Mouse (Mus musculus) forebrain, embryonic 16.5 days (tissue): ENCODE results near the gene Eid1. TPM values are rescaled to one million over a fixed set of nuclear protein-coding genes. Genes with fewer than 3 reads are reported as not detected.
A peak's percentile ranks its signal among the peaks of the same experiment; 100 is the strongest.

Experiments used
- ATAC-seq: fragments of 200-750 bp; cut with Nextera tagmentation; 2 replicates; pipeline ENCODE4 v1.8.0; 2017; ENCODE audit warnings: mild to moderate bottlenecking, moderate library complexity
- H3K27ac ChIP-seq: fragments of 300-500 bp; sonication (generic); 2 replicates; pipeline ENCODE4 v1.5.1; 2014; ENCODE audit warnings: low read length, control low read depth
- H3K27me3 ChIP-seq: fragments of 300-500 bp; sonication (generic); replicated peaks from 2 replicates; pipeline ENCODE4 v1.6.1; 2014; ENCODE audit warnings: low read length; ENCODE audit not compliant: control insufficient read depth, insufficient read depth
- H3K36me3 ChIP-seq: fragments of 300-500 bp; sonication (generic); 2 replicates; pipeline ENCODE4 v1.6.1; 2014; ENCODE audit not compliant: control insufficient read depth, insufficient read depth
- H3K4me1 ChIP-seq: fragments of 300-500 bp; sonication (generic); replicated peaks from 2 replicates; pipeline ENCODE4 v1.6.1; 2014; ENCODE audit warnings: low read length; ENCODE audit not compliant: control insufficient read depth, insufficient read depth
- H3K4me2 ChIP-seq: fragments of 300-500 bp; sonication (generic); 2 replicates; pipeline ENCODE4 v1.6.1; 2014; ENCODE audit warnings: mild to moderate bottlenecking, low read length, control low read depth
- H3K4me3 ChIP-seq: fragments of 300-500 bp; sonication (generic); replicated peaks from 2 replicates; pipeline ENCODE4 v1.5.1; 2014; ENCODE audit warnings: mild to moderate bottlenecking, low read length, control low read depth
- H3K9ac ChIP-seq: fragments of 300-500 bp; sonication (generic); replicated peaks from 2 replicates; pipeline ENCODE4 v1.6.1; 2014; ENCODE audit warnings: low read depth, low read length, control low read depth
- H3K9me3 ChIP-seq: fragments of 300-500 bp; sonication (generic); 2 replicates; pipeline ENCODE4 v1.6.1; 2016; ENCODE audit warnings: low read length; ENCODE audit not compliant: control insufficient read depth
- WGBS: fragments of 180-500 bp; shearing (Covaris S2); extraction: QIAGEN DNeasy Blood & Tissue Kit; methylation state at CpG from one replicate; pipeline ENCODE4 v1.1.7; 2014; 5-methylcytosine and 5-hydroxymethylcytosine counted together
- polyA plus RNA-seq: library from polyadenylated mRNA; unstranded; fragments of >200 nt; fragmentation: Nextera tagmentation; extraction: Ambion mirVana; gene quantifications from 2 replicates; pipeline ENCODE4 v1.2.1, GENCODE M21; 2015

Gene Eid1
- polyA plus RNA-seq, 1 experiment from 2014 or later: 317 TPM

DNA sequence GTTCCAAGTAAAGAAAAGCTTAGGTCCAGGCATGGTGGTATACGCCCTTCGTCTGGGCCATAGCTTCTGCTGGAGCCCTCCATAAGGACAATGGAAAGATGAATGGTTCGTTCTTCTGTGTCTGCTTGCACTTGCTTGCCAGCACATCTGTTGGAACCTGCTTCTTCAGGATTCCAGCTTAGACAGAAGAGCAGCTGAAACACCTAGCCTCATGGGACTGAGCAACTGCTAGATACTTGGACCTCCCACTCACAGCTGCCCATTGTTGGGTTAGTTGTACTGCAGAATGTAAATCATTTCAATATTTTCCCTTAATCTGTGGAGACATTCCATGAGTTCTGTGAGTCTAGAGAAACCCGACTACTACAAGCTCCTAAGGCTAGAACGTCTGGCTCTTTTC lies 22.9 kb upstream of the Eid1 start:
- Histone ChIP-seq H3K9ac (no peak overlapping the region), H3K27me3 (no peaks in the 10 kb centered on the region), H3K36me3 (no peaks in the 10 kb centered on the region), H3K4me3 (no peak overlapping the region), H3K4me2 (no peak overlapping the region), H3K4me1 (peaks cover 2% of the 10 kb centered on the region), H3K27ac (no peak overlapping the region), H3K9me3 (no peaks in the 10 kb centered on the region)
- no peak for ATAC-seq
- 91% methylated on average over 5 of the region's 5 CpGs for WGBS

DNA sequence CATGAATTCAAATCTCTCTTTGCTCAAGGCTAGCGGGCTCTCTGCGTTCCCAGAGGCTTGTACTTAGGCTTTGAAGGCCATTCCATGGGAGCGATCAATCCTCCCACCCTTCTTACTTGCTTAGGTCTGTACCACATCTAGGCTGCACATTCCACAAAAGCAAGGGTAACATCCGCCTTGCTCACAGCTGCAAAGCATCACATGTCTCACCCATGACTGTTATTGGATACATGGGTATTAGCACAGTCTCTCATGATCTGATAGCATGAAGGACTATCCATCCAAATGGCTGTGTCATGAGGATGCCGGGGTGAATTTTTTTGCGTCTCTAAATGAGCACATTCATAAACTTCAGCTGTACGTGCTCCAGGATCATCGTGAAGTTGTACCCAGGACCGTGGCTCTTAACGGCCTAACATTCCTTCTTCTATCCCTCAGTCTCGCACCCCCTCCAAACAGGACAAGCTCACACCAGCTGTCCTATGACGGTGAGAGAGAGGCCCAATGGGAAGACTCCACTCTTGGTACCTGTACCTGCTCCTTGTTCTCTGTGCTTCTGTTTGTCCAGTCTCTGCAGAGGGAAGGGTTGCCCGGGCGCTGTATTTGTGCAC lies 22.0 kb upstream of the Eid1 start:
- Histone ChIP-seq H3K27ac (no peak overlapping the region), H3K9me3 (no peaks in the 10 kb centered on the region), H3K36me3 (no peaks in the 10 kb centered on the region), H3K4me3 (no peak overlapping the region), H3K4me1 (no peaks in the 10 kb centered on the region), H3K27me3 (no peaks in the 10 kb centered on the region), H3K9ac (no peak overlapping the region), H3K4me2 (no peak overlapping the region)
- no peak for ATAC-seq
- 93% methylated on average over 14 of the region's 14 CpGs for WGBS

GRCm38 (mm10) chr2:125651563-125651962 lies 21.3 kb upstream of the Eid1 start:
- Histone ChIP-seq H3K27ac (no peak overlapping the region), H3K4me2 (no peak overlapping the region), H3K4me3 (no peak overlapping the region), H3K4me1 (no peaks in the 10 kb centered on the region), H3K36me3 (no peaks in the 10 kb centered on the region), H3K9ac (no peak overlapping the region), H3K9me3 (no peaks in the 10 kb centered on the region), H3K27me3 (no peaks in the 10 kb centered on the region)
- no peak for ATAC-seq
- 52% methylated on average over 8 of the region's 8 CpGs for WGBS

DNA sequence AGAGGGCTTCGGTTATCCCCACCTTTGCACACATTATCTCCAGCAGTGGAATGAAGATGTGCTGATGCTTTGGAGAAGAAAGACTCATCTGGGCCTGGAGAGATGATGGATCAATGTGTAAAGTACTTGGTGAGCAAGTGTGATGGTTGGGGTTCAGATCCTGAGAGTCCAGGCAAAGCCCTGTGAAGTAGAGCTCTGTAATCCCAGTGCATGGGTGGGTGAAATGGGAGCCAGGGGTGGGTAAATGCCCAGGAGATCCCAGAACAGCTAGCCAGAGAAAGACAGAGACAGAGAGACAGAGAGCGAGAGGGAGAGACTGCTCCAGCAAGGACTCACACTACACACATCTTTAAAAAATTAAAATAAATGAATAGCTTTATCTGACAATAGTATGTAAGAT lies 19.6 kb upstream of the Eid1 start:
- no peaks in the 10 kb centered on the region for H3K9me3 ChIP-seq
- no peak overlapping the region for H3K9ac ChIP-seq
- H3K27me3 ChIP-seq: no peaks in the 10 kb centered on the region
- no peak overlapping the region for H3K4me2 ChIP-seq
- no peak overlapping the region for H3K4me3 ChIP-seq
- 97% methylated on average over 2 of the region's 2 CpGs for WGBS
- H3K27ac ChIP-seq: no peak overlapping the region
- ATAC-seq: no peak
- H3K4me1 ChIP-seq: no peaks in the 10 kb centered on the region
- no peaks in the 10 kb centered on the region for H3K36me3 ChIP-seq

DNA sequence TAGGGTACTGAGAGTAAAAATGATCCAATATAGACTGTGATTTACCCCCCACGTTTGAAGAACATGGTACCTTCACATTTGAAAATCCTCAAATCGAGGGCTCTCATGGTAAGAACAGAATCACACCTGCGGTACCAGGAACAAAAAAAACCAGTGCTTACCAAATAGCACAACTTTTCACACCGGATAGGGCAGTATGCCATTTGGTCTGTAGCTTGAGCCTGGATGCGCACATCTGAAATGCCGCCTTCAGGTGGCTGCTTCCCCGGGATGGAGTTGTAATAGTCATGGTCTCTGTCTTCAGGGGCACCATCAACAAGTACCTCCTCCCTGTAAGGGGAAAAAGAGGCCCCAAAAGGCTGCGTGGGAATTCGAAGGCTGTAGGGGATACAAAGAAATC lies 17.5 kb upstream of the Eid1 start:
- Histone ChIP-seq H3K27me3 (no peaks in the 10 kb centered on the region), H3K9me3 (no peaks in the 10 kb centered on the region), H3K4me2 (no peak overlapping the region), H3K4me1 (no peaks in the 10 kb centered on the region), H3K4me3 (no peak overlapping the region), H3K36me3 (no peaks in the 10 kb centered on the region), H3K9ac (no peak overlapping the region), H3K27ac (no peak overlapping the region)
- 93% methylated on average over 9 of the region's 9 CpGs for WGBS
- ATAC-seq: no peak

- Histone ChIP-seq H3K4me1 (no peaks in the 10 kb centered on the region), H3K9me3 (no peaks in the 10 kb centered on the region), H3K27me3 (no peaks in the 10 kb centered on the region), H3K27ac (no peak overlapping the region), H3K4me3 (peak overlapping the region; percentile 26), H3K36me3 (no peaks in the 10 kb centered on the region), H3K4me2 (peak overlapping the region; percentile 49), H3K9ac (no peak overlapping the region; the same call in 1 of the 2 replicates)
- WGBS: 16% methylated on average over 10 of the region's 10 CpGs
- peak; percentile 89 for ATAC-seq
Observed at GRCm38 (mm10) chr2:125659823-125660536, 12.9 kb upstream of the Eid1 start.

GRCm38 (mm10) chr2:125660537-125661130 lies 12.3 kb upstream of the Eid1 start:
- no peaks in the 10 kb centered on the region for H3K36me3 ChIP-seq
- peak overlapping the region; percentile 19; the same call in 1 of the 2 replicates for H3K9ac ChIP-seq
- H3K27me3 ChIP-seq: no peaks in the 10 kb centered on the region
- WGBS: 34% methylated on average over 20 of the region's 20 CpGs
- H3K27ac ChIP-seq: no peak overlapping the region
- no peaks in the 10 kb centered on the region for H3K9me3 ChIP-seq
- ATAC-seq: peak; percentile 50
- H3K4me2 ChIP-seq: peak overlapping the region; percentile 49
- peak overlapping the region; percentile 26 for H3K4me3 ChIP-seq
- H3K4me1 ChIP-seq: no peaks in the 10 kb centered on the region

GRCm38 (mm10) chr2:125661156-125661555 lies 11.7 kb upstream of the Eid1 start:
- 89% methylated on average over 4 of the region's 4 CpGs for WGBS
- H3K9ac ChIP-seq: peak overlapping the region; percentile 19; the same call in 1 of the 2 replicates

DNA sequence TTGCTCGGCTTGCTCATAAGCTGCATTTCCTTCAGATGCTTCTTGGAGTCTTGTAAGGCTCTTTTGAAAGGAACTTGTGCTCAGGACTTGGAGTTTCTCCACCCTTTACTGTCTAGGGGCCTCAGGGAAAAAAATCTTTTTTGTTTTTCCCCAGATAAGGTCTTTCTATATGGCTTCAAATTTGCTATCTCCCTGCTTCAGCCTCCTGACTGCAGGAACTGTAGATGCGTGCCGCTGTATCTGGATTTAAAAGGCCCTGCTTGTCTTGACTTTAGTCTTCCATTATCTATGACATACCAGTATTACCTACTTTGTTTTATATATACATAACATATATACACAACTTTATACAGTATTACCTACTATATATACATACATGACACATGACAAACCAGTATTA lies 10.4 kb upstream of the Eid1 start:
- no peak overlapping the region for H3K4me3 ChIP-seq
- no peak for ATAC-seq
- no peaks in the 10 kb centered on the region for H3K36me3 ChIP-seq
- H3K9me3 ChIP-seq: no peaks in the 10 kb centered on the region
- no peak overlapping the region for H3K27ac ChIP-seq
- no peaks in the 10 kb centered on the region for H3K27me3 ChIP-seq
- WGBS: 95% methylated on average over 3 of the region's 3 CpGs
- H3K9ac ChIP-seq: no peak overlapping the region
- H3K4me2 ChIP-seq: no peak overlapping the region
- H3K4me1 ChIP-seq: no peaks in the 10 kb centered on the region

More at GRCm38 (mm10) chr2:125661156-125661555, 11.7 kb upstream of the Eid1 start:
- Histone ChIP-seq H3K27ac (no peak overlapping the region), H3K4me3 (no peak overlapping the region; the same call in 1 of the 2 replicates), H3K27me3 (no peaks in the 10 kb centered on the region), H3K4me2 (peak overlapping the region; percentile 49), H3K9me3 (no peaks in the 10 kb centered on the region), H3K4me1 (no peaks in the 10 kb centered on the region), H3K36me3 (no peaks in the 10 kb centered on the region)
- no peak for ATAC-seq
